Mouse (Mus musculus): ENCODE measurements around the gene Zc3h12d. TPM values are rescaled to one million over a fixed set of nuclear protein-coding genes. Genes with fewer than 3 reads are reported as not detected.

The Zc3h12d gene
- 22.7 TPM for total RNA-seq (2023)

GRCm38 (mm10) chr10:7832171-7832676 lies at the start of gene Zc3h12d:
TSS of gene Zc3h12d (plus strand) at chr10:7832470.

GRCm38 (mm10) chr10:7792751-7793385 lies 39.4 kb upstream of the Zc3h12d start, which contains the start of the genes Ginm1 and Ppil4:
TSS of gene Ginm1 (minus strand) at chr10:7792824.
TSS of gene Ppil4 (plus strand) at chr10:7792891.

Other genes with a start within 250 kb of the Zc3h12d start
- gene Lrp11, start 242.7 kb upstream of the Zc3h12d start, total RNA-seq (2023): 3.0 TPM
- gene Nup43, start 165.0 kb upstream of the Zc3h12d start, total RNA-seq (2023): 10.1 TPM
- 59.0 TPM for gene Pcmt1, start 151.3 kb upstream of the Zc3h12d start, total RNA-seq (2023)
- gene Lats1, start 151.3 kb upstream of the Zc3h12d start, total RNA-seq (2023): 42.2 TPM
- gene Katna1, start 106.5 kb upstream of the Zc3h12d start, total RNA-seq (2023): 59.0 TPM
- gene Ginm1, start 39.6 kb upstream of the Zc3h12d start, total RNA-seq (2023): 55.3 TPM
- 88.3 TPM for gene Ppil4, start 39.6 kb upstream of the Zc3h12d start, total RNA-seq (2023)
- gene Tab2, start 123.8 kb downstream of the Zc3h12d start, total RNA-seq (2023): 110 TPM

Data from CD4-positive naive resting alpha-beta T cell, adult 76 days (primary cell).